Mouse (Mus musculus) frontal cortex, postnatal 36 days (tissue): Measurements from ENCODE around the gene Ddx28.
"Not testable (repeated sequence)": the region's sequence is repeated elsewhere in the genome, so short reads cannot be mapped to it uniquely, and the experiment has no call there.

Source experiments
- DNase-seq, 2 experiments: peaks; one replicate each; pipeline ENCODE4 v3.0.0; 2022; ENCODE audit warnings: low spot score in 2 of 2

Gene Ddx28

DNA sequence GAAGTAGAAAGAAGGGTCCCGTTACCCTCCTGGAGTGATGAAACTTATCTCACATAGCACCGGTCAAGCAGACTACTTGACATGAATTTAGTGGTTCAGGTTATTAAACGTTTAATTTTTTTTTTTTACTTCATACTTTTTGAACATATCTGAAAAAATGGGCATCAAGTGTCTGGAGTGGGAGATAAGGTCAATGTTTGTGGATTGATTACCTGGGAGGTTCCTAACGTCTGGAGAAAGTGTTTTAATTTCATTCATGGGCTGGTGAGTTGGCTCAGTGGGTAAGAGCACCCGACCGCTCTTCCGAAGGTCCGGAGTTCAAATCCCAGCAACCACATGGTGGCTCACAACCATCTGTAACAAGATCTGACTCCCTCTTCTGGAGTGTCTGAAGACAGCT, 521 bp upstream of the Ddx28 start:
- not testable (repeated sequence) for DNase-seq

GRCm38 (mm10) chr8:106010748-106011642, 687 bp downstream of the Ddx28 start:
- DNase-seq: peak; percentile 94 to 97

- not testable (repeated sequence) for DNase-seq
Measured at GRCm38 (mm10) chr8:106007891-106008290, 3.8 kb downstream of the Ddx28 start.

- DNase-seq: no peak
Measured at GRCm38 (mm10) chr8:106007135-106007534, 4.5 kb downstream of the Ddx28 start.

DNA sequence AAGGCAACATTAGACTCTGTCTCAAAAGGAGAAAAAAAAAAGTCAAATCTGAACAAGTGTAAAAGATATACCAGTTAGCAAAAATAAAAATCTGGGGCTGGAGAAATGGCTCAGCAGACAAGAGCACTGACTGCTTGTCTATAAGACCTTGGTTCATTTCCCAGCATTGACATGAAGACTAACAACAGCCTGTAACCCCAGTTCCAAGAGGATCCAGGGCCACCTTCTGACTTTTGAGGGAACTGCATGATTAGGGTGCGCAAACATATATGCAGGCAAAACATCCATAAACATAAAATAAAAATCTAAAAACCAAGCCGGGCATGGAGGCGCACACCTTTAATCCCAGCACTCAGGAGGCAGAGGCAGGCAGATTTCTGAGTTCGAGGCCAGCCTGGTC, 5.3 kb downstream of the Ddx28 start:
- DNase-seq: no peak

DNA sequence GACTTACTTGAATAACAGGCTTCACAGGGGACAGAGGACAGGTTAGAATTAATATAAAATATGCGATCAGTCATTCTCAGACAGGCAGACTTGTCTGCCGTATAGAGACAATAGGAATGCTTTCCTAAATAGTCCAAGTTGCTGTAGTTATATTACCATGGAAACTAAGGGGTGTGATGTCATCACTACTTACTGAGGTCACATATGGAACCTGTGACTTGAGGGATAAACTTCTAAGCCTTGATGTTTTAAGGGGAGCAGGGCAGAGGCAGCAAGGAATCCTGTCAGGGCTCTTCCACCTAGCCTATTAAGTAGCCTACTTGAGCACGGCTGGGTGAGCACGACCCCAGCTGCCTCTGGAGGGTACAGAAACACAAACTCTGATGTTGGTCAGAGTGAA, 5.8 kb downstream of the Ddx28 start, which contains the start of gene Dpep2nb:
TSS of gene Dpep2nb (minus strand) at position 101 of the 400 bp plus-strand sequence.
- DNase-seq: no peak

DNA sequence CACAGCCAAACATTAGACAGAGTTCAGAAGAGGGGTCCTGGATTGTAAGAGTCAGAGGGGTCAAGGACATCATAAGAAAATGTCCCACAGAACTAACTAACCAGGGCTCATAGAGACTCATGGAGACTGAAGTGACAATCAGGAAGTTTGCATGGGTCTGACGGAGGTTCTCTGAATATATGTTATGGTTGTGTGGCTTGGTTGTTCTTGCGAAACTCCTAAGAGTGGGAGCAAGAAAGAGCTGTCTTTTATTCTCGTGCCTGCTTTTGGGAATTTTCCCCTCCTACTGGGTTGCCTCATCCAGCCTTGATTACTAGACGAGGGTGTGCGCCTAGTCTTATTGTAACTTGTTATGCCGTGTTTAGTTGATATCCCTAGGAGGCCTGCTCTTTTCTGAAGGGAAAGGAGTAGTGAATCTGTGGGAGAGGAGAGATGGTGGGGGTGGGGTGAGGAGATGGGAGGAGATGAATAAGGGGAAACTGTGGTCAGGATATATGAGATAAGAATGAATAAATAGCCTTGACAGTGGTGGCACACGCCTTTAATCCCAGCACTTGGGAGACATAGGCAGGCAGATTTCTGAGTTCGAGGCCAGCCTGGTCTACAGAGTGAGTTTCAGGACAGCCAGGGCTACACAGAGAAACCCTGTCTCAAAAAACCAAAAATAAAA, 7.0 kb downstream of the Ddx28 start:
- DNase-seq: no peak

GRCm38 (mm10) chr8:106001908-106002307, 9.8 kb downstream of the Ddx28 start:
- DNase-seq: no peak

GRCm38 (mm10) chr8:105998971-105999370, 12.7 kb downstream of the Ddx28 start:
- DNase-seq: no peak

DNA sequence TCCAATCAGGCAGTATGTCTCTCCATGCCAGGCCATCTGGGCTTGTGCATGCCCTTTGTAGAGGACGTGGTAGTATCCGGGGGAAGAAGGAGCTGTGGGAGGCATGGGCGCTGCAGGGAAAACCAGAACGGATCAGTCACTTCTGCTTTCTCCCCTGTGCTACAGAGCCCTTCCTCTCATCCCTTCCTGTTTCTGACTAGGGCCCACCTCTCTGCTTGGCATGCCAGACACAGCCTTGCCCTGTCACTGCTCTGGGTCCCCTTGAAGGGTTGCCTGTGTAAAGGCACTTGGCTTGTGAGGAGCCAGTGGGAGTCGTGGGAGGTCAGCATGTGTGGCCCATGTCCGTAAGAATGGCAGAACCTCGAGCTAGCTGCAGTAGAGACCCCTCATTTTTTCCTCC, 15.3 kb downstream of the Ddx28 start:
- DNase-seq: no peak

- no peak for DNase-seq
Measured at GRCm38 (mm10) chr8:105993226-105993625, 18.5 kb downstream of the Ddx28 start.

GRCm38 (mm10) chr8:105992499-105992898, 19.2 kb downstream of the Ddx28 start:
- DNase-seq: no peak

DNA sequence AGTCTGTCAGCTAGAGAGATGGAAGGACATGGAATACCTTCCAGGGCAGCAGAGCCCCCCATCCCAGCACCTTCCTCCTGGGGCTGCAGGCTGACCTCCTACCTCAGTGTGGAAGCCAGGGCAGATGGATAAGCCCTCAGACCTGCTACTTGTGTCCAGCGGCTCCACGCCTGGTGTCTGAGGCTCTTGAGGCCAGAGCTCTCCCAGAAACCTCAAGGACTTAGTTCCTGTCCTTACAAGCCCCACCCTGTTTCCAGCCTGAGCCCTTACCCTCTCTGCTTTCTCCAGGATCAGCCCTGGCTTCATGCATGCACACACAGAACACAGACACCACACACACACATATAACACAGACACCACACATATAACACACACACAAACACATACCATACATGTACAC, 20.1 kb downstream of the Ddx28 start:
- DNase-seq: no peak

- peak; percentile 56 to 63 for DNase-seq
Measured at GRCm38 (mm10) chr8:105990856-105991387, 20.8 kb downstream of the Ddx28 start, which contains the start of gene Dus2. Gene Dus2, plus strand, starts transcription at chr8:105991337.

DNA sequence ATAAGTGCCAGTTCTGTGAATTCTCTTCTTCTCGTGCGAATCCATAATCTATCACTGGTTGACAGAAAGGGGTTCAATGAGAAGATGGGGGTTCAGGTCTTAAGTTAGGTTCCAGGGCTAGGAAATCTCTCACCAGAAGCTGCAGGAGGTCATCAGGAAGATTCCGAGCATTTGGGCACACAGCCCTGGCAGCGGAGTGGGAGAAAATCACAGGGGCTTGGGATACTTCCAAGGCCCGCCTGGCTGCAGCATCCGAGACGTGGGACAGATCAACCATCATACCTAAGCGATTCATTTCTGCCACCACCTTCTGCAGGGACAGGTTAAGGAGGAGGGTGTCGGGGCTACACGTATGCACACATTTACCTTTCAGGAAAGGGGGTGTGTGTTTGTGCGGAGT, 23.1 kb downstream of the Ddx28 start:
- DNase-seq: no peak

DNA sequence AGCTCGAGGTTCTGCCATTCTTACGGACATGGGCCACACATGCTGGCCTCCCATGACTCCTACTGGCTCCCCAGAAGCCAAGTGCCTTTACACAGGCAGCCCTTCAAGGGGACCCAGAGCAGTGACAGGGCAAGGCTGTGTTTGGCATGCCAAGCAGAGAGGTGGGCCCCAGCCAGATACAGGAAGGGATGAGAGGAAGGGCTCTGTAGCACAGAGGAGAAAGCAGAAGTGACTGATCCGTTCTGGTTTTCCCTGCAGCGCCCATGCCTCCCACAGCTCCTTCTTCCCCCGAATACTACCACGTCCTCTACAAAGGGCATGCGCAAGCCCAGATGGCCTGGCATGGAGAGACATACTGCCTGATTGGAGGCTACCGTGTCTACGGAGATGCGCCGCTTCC, 28.3 kb downstream of the Ddx28 start:
- not testable (repeated sequence) for DNase-seq

DNA sequence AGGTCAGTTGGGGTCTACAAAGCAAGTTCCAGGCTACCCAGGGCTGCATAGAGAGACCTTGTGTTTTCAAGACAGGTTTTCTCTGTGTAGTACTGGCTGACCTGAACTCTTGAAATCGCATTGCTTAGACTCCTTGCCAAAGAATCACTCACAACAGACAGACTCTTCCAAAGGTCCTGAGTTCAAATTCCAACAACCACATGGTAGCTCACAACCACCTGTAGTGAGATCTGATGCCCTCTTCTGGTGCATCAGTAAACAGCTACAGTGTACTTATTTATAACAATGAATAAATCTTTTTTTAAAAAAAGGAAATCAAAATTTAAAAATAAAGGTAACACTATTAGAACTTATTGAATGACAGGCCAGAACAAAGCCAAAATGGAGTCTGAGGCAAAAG, 30.5 kb downstream of the Ddx28 start:
- DNase-seq: no peak

- no peak for DNase-seq
Measured at GRCm38 (mm10) chr8:105979325-105979724, 32.4 kb downstream of the Ddx28 start, which contains the start of gene Dpep3. Gene Dpep3, minus strand, starts transcription at chr8:105979429.

- no peak for DNase-seq
Measured at GRCm38 (mm10) chr8:105975363-105975762, 36.3 kb downstream of the Ddx28 start.

GRCm38 (mm10) chr8:105971019-105971720, 40.5 kb downstream of the Ddx28 start:
- DNase-seq: no peak

- no peak for DNase-seq
Measured at GRCm38 (mm10) chr8:105969367-105969766, 42.3 kb downstream of the Ddx28 start.
